Mouse (Mus musculus) liver, embryonic 11.5 days (tissue): ENCODE results near the gene Ccno. TPM values are rescaled to one million over a fixed set of nuclear protein-coding genes. Genes with fewer than 3 reads are reported as not detected.
"Not testable (repeated sequence)": the region's sequence is repeated elsewhere in the genome, so short reads cannot be mapped to it uniquely, and the experiment has no call there.

ENCODE experiments used
- ATAC-seq: fragments of 200-750 bp; cut with Nextera tagmentation; replicated peaks from 2 replicates; pipeline ENCODE4 v1.8.0; 2017; ENCODE audit warnings: moderate number of reproducible peaks, mild to moderate bottlenecking, moderate TSS enrichment, moderate library complexity; ENCODE audit not compliant: low FRiP score
- DNase-seq: peaks from one replicate; pipeline ENCODE4 v3.0.0-alpha.2; 2017; ENCODE audit warnings: low spot score
- H3K27ac ChIP-seq: fragments of 300-500 bp; sonication (generic); 2 replicates; pipeline ENCODE4 v1.5.1; 2014; ENCODE audit warnings: mild to moderate bottlenecking, low read depth, low read length, control low read depth
- H3K27me3 ChIP-seq: fragments of 300-500 bp; sonication (generic); replicated peaks from 2 replicates; pipeline ENCODE4 v1.6.1; 2014; ENCODE audit warnings: low read length, mixed read lengths; ENCODE audit not compliant: control insufficient read depth, insufficient read depth
- H3K36me3 ChIP-seq: fragments of 300-500 bp; sonication (generic); 2 replicates; pipeline ENCODE4 v1.6.1; 2014; ENCODE audit warnings: mild to moderate bottlenecking, low read length, moderate library complexity, mixed read lengths; ENCODE audit not compliant: control insufficient read depth, insufficient read depth
- H3K4me1 ChIP-seq: fragments of 300-500 bp; sonication (generic); replicated peaks from 2 replicates; pipeline ENCODE4 v1.6.1; 2014; ENCODE audit warnings: low read length, mixed read lengths; ENCODE audit not compliant: control insufficient read depth, insufficient read depth
- H3K4me2 ChIP-seq: fragments of 300-500 bp; sonication (generic); 2 replicates; pipeline ENCODE4 v1.6.1; 2014; ENCODE audit warnings: mild to moderate bottlenecking, control low read depth, moderate library complexity
- H3K4me3 ChIP-seq: fragments of 300-500 bp; sonication (generic); 2 replicates; pipeline ENCODE4 v1.5.1; 2014; ENCODE audit warnings: low read depth, low read length, control low read depth
- H3K9ac ChIP-seq: fragments of 300-500 bp; sonication (generic); 2 replicates; pipeline ENCODE4 v1.6.1; 2014; ENCODE audit warnings: low read depth, low read length, control low read depth
- H3K9me3 ChIP-seq: fragments of 300-500 bp; sonication (generic); 2 replicates; pipeline ENCODE4 v1.6.1; 2016; ENCODE audit warnings: low read length, inconsistent platforms, mixed read lengths; ENCODE audit not compliant: control insufficient read depth
- WGBS: fragments of 180-500 bp; shearing (Covaris S2); extraction: QIAGEN DNeasy Blood & Tissue Kit; methylation state at CpG from one replicate; pipeline ENCODE4 v1.1.7; 2014; 5-methylcytosine and 5-hydroxymethylcytosine counted together
- polyA plus RNA-seq: library from polyadenylated mRNA; unstranded; fragments of >200 nt; fragmentation: Nextera tagmentation; extraction: Ambion mirVana; gene quantifications from 2 replicates; pipeline ENCODE4 v1.2.1, GENCODE M21; 2014

Ccno gene
- polyA plus RNA-seq, 1 experiment from 2014 or later, result 0.08 TPM

- ATAC-seq, result peak; percentile 58
- Histone ChIP-seq H3K4me1 (peaks cover 11% of the 10 kb centered on the region), H3K36me3 (no peaks in the 10 kb centered on the region), H3K4me3 (peak overlapping the region; percentile 36), H3K9ac (no peak overlapping the region), H3K27me3 (peaks cover 95% of the 10 kb centered on the region), H3K4me2 (peak overlapping the region; percentile 63), H3K27ac (no peak overlapping the region), H3K9me3 (no peaks in the 10 kb centered on the region)
- WGBS, result 1% methylated on average over 25 of the region's 25 CpGs
- DNase-seq, result peak; percentile 56
These were observed 6.6 kb downstream of the Ccno start for GRCm38 (mm10) chr13:112994191-112994590.

- no peak overlapping the region for H3K4me3 ChIP-seq
- H3K36me3 ChIP-seq, result no peaks in the 10 kb centered on the region
- peaks cover 88% of the 10 kb centered on the region for H3K27me3 ChIP-seq
- 60% methylated on average over 4 of the region's 4 CpGs for WGBS
- no peak overlapping the region for H3K27ac ChIP-seq
- no peak overlapping the region for H3K4me2 ChIP-seq
- no peaks in the 10 kb centered on the region for H3K9me3 ChIP-seq
- no peak for DNase-seq
- H3K4me1 ChIP-seq, result peaks cover 8% of the 10 kb centered on the region
- H3K9ac ChIP-seq, result no peak overlapping the region
- ATAC-seq, result no peak
These were observed 8.8 kb downstream of the Ccno start for GRCm38 (mm10) chr13:112996407-112996806.

- no peaks in the 10 kb centered on the region for H3K36me3 ChIP-seq
- no peak overlapping the region for H3K4me2 ChIP-seq
- no peak overlapping the region for H3K27ac ChIP-seq
- 61% methylated on average over 6 of the region's 6 CpGs for WGBS
- ATAC-seq (no peak), DNase-seq (no peak)
- no peak overlapping the region for H3K9ac ChIP-seq
- H3K9me3 ChIP-seq, result no peaks in the 10 kb centered on the region
- H3K4me3 ChIP-seq, result no peak overlapping the region
- peaks cover 82% of the 10 kb centered on the region for H3K27me3 ChIP-seq
- peaks cover 8% of the 10 kb centered on the region for H3K4me1 ChIP-seq
These were observed 9.8 kb downstream of the Ccno start for GRCm38 (mm10) chr13:112997369-112997768.

DNA sequence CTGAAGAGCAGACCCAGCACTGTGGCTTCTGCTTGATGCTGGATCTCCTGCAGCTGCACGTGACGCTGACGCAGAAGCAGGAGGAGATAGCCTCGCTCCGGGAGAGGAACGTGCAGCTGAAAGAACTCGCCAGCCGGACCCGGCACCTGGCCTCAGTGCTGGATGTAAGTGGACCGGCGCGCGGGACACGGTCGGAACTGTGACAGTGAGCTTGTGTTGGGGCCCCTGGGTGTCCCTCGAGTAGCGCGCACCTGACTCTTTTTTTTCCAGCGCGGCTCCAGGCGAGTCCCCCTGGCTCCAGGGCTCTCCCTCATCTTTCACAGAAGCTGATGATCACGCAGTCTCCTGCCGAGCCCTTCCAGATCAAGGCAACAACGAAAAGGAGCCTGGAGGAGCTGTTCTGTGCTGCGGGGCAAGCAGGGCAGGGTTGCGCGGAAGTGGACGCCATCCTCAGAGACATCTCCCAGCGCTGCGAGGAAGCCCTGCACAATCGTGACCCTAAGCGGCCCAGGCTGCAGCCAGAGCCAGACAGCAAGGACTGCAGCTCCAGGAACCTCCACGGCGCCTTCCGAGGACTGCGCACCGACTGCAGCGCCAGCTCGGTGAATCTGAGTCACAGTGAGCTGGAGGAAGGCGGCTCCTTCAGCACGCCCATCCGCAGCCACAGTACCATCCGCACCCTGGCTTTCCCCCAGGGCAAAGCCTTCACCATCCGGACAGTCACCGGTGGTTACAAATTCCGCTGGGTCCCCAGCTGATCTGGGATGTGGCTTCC, 11.0 kb downstream of the Ccno start:
- H3K36me3 ChIP-seq, result no peaks in the 10 kb centered on the region

GRCm38 (mm10) chr13:113000090-113000489, 12.5 kb downstream of the Ccno start:
- H3K9me3 ChIP-seq, result no peaks in the 10 kb centered on the region
- H3K36me3 ChIP-seq, result no peaks in the 10 kb centered on the region
- H3K4me3 ChIP-seq, result no peak overlapping the region
- H3K27ac ChIP-seq, result no peak overlapping the region
- H3K9ac ChIP-seq, result no peak overlapping the region
- H3K4me1 ChIP-seq, result 0 out of 2 replicates have a peak, but pooled peaks cover 2% of the 10 kb centered on the region
- ATAC-seq, result no peak
- 69% methylated on average over 3 of the region's 3 CpGs for WGBS
- H3K4me2 ChIP-seq, result no peak overlapping the region
- no peak for DNase-seq
- peaks cover 56% of the 10 kb centered on the region for H3K27me3 ChIP-seq

More for the DNA sequence above, 11.0 kb downstream of the Ccno start:
- no peaks in the 10 kb centered on the region for H3K9me3 ChIP-seq
- peaks cover 7% of the 10 kb centered on the region for H3K4me1 ChIP-seq
- H3K27ac ChIP-seq, result no peak overlapping the region
- no peak for ATAC-seq
- H3K9ac ChIP-seq, result no peak overlapping the region
- peak overlapping the region; percentile 42 for H3K4me3 ChIP-seq
- WGBS, result 2% methylated on average over 46 of the region's 46 CpGs
- H3K4me2 ChIP-seq, result peak overlapping the region; percentile 71
- no peak for DNase-seq
- H3K27me3 ChIP-seq, result peaks cover 71% of the 10 kb centered on the region

- no peaks in the 10 kb centered on the region for H3K9me3 ChIP-seq
- no peak overlapping the region for H3K9ac ChIP-seq
- DNase-seq (no peak), ATAC-seq (no peak)
- H3K4me3 ChIP-seq, result no peak overlapping the region
- H3K4me1 ChIP-seq, result 0 out of 2 replicates have a peak, but pooled peaks cover 2% of the 10 kb centered on the region
- 66% methylated on average over 9 of the region's 9 CpGs for WGBS
- H3K4me2 ChIP-seq, result no peak overlapping the region
- no peaks in the 10 kb centered on the region for H3K36me3 ChIP-seq
- peaks cover 50% of the 10 kb centered on the region for H3K27me3 ChIP-seq
- H3K27ac ChIP-seq, result no peak overlapping the region
These were observed 13.1 kb downstream of the Ccno start for GRCm38 (mm10) chr13:113000576-113001318.

- DNase-seq, result no peak
- Histone ChIP-seq H3K27ac (no peak overlapping the region), H3K9me3 (no peaks in the 10 kb centered on the region), H3K36me3 (no peaks in the 10 kb centered on the region), H3K9ac (no peak overlapping the region), H3K4me2 (no peak overlapping the region; the same call in 1 of the 2 replicates), H3K4me3 (no peak overlapping the region), H3K4me1 (no peaks in the 10 kb centered on the region), H3K27me3 (no peaks in the 10 kb centered on the region)
- no peak for ATAC-seq
- 77% methylated on average over 6 of the region's 6 CpGs for WGBS
These were observed 25.1 kb downstream of the Ccno start for GRCm38 (mm10) chr13:113012683-113013082.

- not testable (repeated sequence) for H3K27ac ChIP-seq, H3K9me3 ChIP-seq, DNase-seq, H3K36me3 ChIP-seq, ATAC-seq, H3K27me3 ChIP-seq, H3K4me1 ChIP-seq, H3K9ac ChIP-seq
- Histone ChIP-seq H3K4me2 (peak overlapping the region; percentile 36), H3K4me3 (peak overlapping the region; percentile 27; the same call in 1 of the 2 replicates)
- 29% methylated on average over 18 of the region's 20 CpGs for WGBS
These were observed 25.8 kb downstream of the Ccno start for GRCm38 (mm10) chr13:113013174-113013953.
